Mouse (Mus musculus) urinary bladder, postnatal 25 days (tissue): ENCODE measurements around the gene Atxn7l3.

ENCODE experiments used
- DNase-seq: peaks from one replicate; pipeline ENCODE4 v3.0.0; 2022; ENCODE audit warnings: low spot score

Atxn7l3 gene

GRCm38 (mm10) chr11:102263211-102263610 lies 33.2 kb downstream of the Atxn7l3 start:
- no peak for DNase-seq

DNA sequence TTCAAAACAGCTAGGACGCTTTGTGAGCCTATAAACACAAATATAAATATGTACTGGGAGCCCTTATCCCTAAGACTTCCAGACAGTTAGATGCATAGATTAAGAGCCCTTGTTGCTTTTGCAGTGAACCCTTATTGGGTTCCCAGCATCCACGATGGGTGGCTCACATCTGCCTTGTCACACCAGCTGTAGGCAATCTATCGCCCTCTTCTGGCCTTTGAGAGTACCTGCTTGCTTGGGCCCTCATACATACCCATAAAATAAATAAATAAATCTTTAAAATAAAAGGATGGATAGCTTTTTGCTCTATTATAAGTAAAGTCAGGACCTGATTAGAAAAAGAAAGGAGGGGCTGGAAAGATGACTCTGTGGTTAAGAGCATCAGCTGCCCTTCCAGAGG lies 37.9 kb downstream of the Atxn7l3 start:
- DNase-seq, result no peak

DNA sequence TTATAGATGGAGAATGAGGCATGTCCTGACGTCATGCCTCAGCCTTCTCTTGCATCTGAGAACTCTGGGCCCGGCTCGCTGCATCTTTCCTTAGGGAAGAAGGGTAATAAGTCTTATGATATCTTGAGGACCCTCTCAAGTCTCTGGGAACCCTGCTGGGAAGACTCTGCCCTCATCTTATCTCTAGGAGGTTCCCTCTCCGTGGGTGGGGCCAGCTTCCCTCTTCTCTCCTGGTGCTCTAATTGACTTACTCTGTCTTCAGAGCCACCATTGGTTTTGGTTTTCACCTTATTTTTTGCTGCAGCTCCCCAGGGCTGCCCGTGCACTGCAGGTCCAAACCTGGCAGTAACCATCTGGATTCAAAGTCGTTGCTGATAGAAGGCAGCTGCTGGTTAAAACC lies 38.3 kb downstream of the Atxn7l3 start:
- no peak for DNase-seq

- no peak for DNase-seq
Measured at GRCm38 (mm10) chr11:102257514-102257913, 38.9 kb downstream of the Atxn7l3 start.

- no peak for DNase-seq
Measured at GRCm38 (mm10) chr11:102249351-102250090, 46.9 kb downstream of the Atxn7l3 start.

DNA sequence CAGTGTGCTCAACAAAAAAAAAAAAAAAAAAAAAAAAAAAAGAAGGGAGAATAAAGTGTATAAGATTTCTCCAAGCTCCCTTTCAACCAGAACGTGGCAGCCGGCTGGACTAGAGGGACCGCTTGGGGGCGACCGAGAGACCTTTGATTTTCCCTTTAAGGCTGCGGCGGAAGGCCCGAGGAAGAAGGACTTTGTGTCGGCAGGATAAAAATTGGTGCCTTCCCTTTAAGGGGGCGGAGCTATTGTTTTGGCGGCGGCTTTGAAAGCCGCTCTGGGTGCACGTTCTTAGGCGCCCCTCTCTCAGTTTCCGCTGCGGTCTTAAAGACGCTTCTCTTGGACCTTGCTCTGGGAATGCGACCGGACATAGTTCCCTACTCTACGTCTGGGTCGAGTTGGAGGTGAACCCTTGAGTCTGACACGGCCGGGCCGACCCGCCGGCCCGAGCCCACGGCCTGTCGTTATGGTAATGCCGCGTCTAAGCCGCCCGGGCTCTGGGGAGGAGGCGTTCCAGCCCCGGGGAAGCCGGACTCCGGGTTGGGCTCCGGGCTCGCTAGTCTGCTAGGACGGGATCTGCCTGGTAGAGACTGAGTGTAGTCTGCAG lies 47.7 kb downstream of the Atxn7l3 start, which contains the start of gene BC030867:
Gene BC030867, plus strand, starts transcription at position 253 of the 601 bp plus-strand sequence.
- DNase-seq, result peak; percentile 96

- no peak for DNase-seq
Measured at GRCm38 (mm10) chr11:102246871-102247270, 49.6 kb downstream of the Atxn7l3 start.

- DNase-seq, result no peak
Measured at GRCm38 (mm10) chr11:102246273-102246635, 50.2 kb downstream of the Atxn7l3 start.

GRCm38 (mm10) chr11:102245581-102246272 lies 50.7 kb downstream of the Atxn7l3 start:
- no peak for DNase-seq

DNA sequence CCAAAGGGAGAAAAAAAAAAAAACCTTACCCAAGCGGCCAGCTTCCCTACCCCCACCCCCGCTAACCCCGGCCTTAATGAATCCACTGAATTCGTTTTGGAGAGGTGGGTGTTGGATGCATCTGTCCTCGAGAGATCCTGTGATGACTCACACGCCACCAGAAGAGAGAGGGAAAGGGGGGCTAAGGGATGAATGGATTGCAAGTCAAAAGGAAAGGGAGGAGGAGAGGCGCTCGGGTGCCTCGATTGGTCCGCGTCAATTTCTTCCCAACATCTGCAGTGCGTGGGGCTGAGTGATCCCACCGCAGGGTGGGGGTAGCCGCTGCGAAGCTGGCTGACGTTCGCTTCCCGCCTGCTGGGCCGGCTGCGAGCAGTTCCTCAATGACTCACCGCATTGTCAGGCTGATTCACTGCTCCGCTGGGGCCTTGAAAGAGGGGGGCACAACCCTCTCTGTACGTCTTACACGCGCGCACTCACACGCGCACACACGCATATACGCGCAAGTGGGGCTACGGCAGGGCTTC lies 51.4 kb downstream of the Atxn7l3 start:
- peak; percentile 63 for DNase-seq

- no peak for DNase-seq
Measured at GRCm38 (mm10) chr11:102241874-102242273, 54.6 kb downstream of the Atxn7l3 start.

DNA sequence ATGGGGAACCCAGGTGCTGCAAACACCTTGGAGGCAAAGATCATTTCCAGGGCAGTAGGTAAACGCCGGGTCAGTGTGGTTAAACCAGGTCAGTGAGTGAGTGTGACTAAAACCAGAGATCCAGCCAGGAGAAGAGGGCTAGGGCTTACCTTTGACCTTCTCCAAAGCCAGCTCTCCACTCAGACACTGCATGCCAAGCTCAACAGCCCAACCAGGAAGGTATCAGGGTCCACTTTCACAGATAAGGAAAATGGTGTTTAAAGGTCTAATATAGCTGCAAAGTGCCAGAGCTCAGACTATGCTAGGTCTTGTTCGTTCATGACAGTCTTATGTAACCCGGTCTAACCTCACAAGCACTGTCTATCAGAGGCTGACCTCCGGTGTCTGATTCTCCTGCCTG lies 55.2 kb downstream of the Atxn7l3 start:
- no peak for DNase-seq

DNA sequence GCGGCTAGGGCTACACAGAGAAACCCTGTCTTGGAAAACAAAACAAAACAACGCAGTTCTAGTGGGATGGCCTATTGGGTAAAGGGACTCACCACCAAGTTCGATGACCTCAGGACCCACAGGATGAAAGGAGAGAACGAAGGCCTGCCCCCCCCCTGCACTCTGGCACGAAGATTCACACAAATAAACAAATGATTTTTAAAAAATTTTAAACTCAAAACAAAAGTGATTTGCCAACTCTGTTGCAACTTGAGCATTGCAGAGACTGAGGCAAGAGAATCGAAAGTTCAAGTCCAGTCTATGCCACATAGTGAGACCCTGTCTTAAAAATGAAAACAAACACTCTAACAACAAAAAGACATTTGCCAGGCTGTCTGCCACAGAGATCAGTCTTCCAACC lies 55.8 kb downstream of the Atxn7l3 start:
- no peak for DNase-seq
